Mouse (Mus musculus) subcutaneous adipose tissue, adult 2 months (tissue): ENCODE data around the gene Gpr107. TPM values are rescaled to one million over a fixed set of nuclear protein-coding genes. Genes with fewer than 3 reads are reported as not detected.

Source experiments
- polyA plus RNA-seq: library from polyadenylated mRNA; depleted of rRNA; stranded (reverse); fragments of >200 nt; gene quantifications from 2 replicates; pipeline ENCODE4 v1.2.3, GENCODE M21; 2012; ENCODE audit warnings: low replicate concordance; rRNA removed

Gpr107 gene
- polyA plus RNA-seq, result 28.3 and 35.1 TPM in 2 replicates

GRCm38 (mm10) chr2:31151892-31152812 lies at the start of gene Gpr107:
Gpr107 (plus strand) TSS chr2:31152316.

GRCm38 (mm10) chr2:31141867-31142454 lies 10.2 kb upstream of the Gpr107 start, which contains the start of gene Fnbp1:
Fnbp1 (minus strand) TSS chr2:31142008.

GRCm38 (mm10) chr2:31245491-31246141 lies 93.5 kb downstream of the Gpr107 start, which contains the start of gene Ncs1:
Ncs1 (plus strand) TSS chr2:31245823.

Other genes with a start within 250 kb of the Gpr107 start
- 138 and 230 TPM in 2 replicates for gene Ptges, start 222.5 kb upstream of the Gpr107 start, polyA plus RNA-seq
- 31.9 and 50.1 TPM in 2 replicates for gene Tor1b, start 199.4 kb upstream of the Gpr107 start, polyA plus RNA-seq
- 45.7 and 50.5 TPM in 2 replicates for gene Tor1a, start 184.4 kb upstream of the Gpr107 start, polyA plus RNA-seq
- 22.8 and 27.0 TPM in 2 replicates for gene BC005624, start 170.1 kb upstream of the Gpr107 start, polyA plus RNA-seq
- 14.3 and 18.9 TPM in 2 replicates for gene Usp20, start 170.0 kb upstream of the Gpr107 start, polyA plus RNA-seq
- gene Fnbp1, start 10.3 kb upstream of the Gpr107 start, polyA plus RNA-seq, result 34.5 and 84.7 TPM in 2 replicates
- 1.9 and 10.5 TPM in 2 replicates for gene Ncs1, start 93.5 kb downstream of the Gpr107 start, polyA plus RNA-seq
- 38.4 and 235 TPM in 2 replicates for gene Hmcn2, start 162.1 kb downstream of the Gpr107 start, polyA plus RNA-seq